Mouse (Mus musculus) small intestine, adult 10 weeks (tissue): ENCODE measurements around the gene Fam47c. TPM values are rescaled to one million over a fixed set of nuclear protein-coding genes. Genes with fewer than 3 reads are reported as not detected.

Experiments
- polyA plus RNA-seq: library from polyadenylated mRNA; stranded (reverse); fragments of 350-450 nt; fragmentation: Illumina TruSeq; extraction: RNeasy Lipid Tissue Mini Kit (QIAGEN cat#74804); gene quantifications from one replicate; pipeline ENCODE4 v1.2.3, GENCODE M21; 2014; ENCODE audit warnings: low replicate concordance

The Fam47c gene
- not detected for polyA plus RNA-seq

GRCm38 (mm10) chrX:78737463-78737862 lies at the start of gene Fam47c:
Gene Fam47c, plus strand, starts transcription at chrX:78737763.

Other genes with a start within 250 kb of the Fam47c start
- gene Prrg1, start 153.9 kb upstream of the Fam47c start, polyA plus RNA-seq, result 4.5 TPM